Mouse (Mus musculus): ENCODE results near the gene Prdx1.

- TF ChIP-seq CTCF (IDR thresholded peaks at IDR 0.05; ENCODE audit: borderline replicate concordance, control insufficient read depth, extremely low read depth, insufficient read depth, low read length, poor library complexity): no peak
- TF ChIP-seq POLR2A (IDR thresholded peaks at IDR 0.05; ENCODE audit: control insufficient read depth, extremely low read depth, insufficient read depth, low read length, poor library complexity): no peak
Observed at GRCm38 (mm10) chr4:116698693-116699342, 13.5 kb downstream of the Prdx1 start.

Data from thymus, adult 2 months (tissue).